Mouse (Mus musculus): ENCODE results near the gene Spa17. TPM values are rescaled to one million over a fixed set of nuclear protein-coding genes. Genes with fewer than 3 reads are reported as not detected.

Spa17 gene
- 2.3 TPM for polyA plus RNA-seq (2015; fragmentation: Illumina TruSeq; extraction: RNeasy Lipid Tissue Mini Kit (QIAGEN cat#74804); ENCODE audit: insufficient read depth, low read depth, low replicate concordance)

GRCm38 (mm10) chr9:37613182-37613910 is at the start of gene Spa17:
Gene Spa17, minus strand, starts transcription at chr9:37613722.

GRCm38 (mm10) chr9:37656931-37657481 is 43.5 kb upstream of the Spa17 start, which contains the start of gene Tbrg1:
Gene Tbrg1, minus strand, starts transcription at chr9:37657312.

GRCm38 (mm10) chr9:37554838-37555748 is 58.4 kb downstream of the Spa17 start, which contains the start of gene Siae:
Gene Siae, plus strand, starts transcription at chr9:37555698.

Other genes starting within 250 kb of the Spa17 start
- gene Hepacam, start 246.4 kb downstream of the Spa17 start, polyA plus RNA-seq (2015; fragmentation: Illumina TruSeq; extraction: RNeasy Lipid Tissue Mini Kit (QIAGEN cat#74804); ENCODE audit: insufficient read depth, low read depth, low replicate concordance): not detected
- gene Robo4, start 211.8 kb downstream of the Spa17 start, polyA plus RNA-seq (2015; fragmentation: Illumina TruSeq; extraction: RNeasy Lipid Tissue Mini Kit (QIAGEN cat#74804); ENCODE audit: insufficient read depth, low read depth, low replicate concordance): 16.8 TPM
- gene Robo3, start 180.5 kb downstream of the Spa17 start, polyA plus RNA-seq (2015; fragmentation: Illumina TruSeq; extraction: RNeasy Lipid Tissue Mini Kit (QIAGEN cat#74804); ENCODE audit: insufficient read depth, low read depth, low replicate concordance): 0.57 TPM
- 12.3 TPM for gene Msantd2, start 124.4 kb downstream of the Spa17 start, polyA plus RNA-seq (2015; fragmentation: Illumina TruSeq; extraction: RNeasy Lipid Tissue Mini Kit (QIAGEN cat#74804); ENCODE audit: insufficient read depth, low read depth, low replicate concordance)
- 45.9 TPM for gene Esam, start 85.6 kb downstream of the Spa17 start, polyA plus RNA-seq (2015; fragmentation: Illumina TruSeq; extraction: RNeasy Lipid Tissue Mini Kit (QIAGEN cat#74804); ENCODE audit: insufficient read depth, low read depth, low replicate concordance)
- 10.8 TPM for gene Vsig2, start 74.5 kb downstream of the Spa17 start, polyA plus RNA-seq (2015; fragmentation: Illumina TruSeq; extraction: RNeasy Lipid Tissue Mini Kit (QIAGEN cat#74804); ENCODE audit: insufficient read depth, low read depth, low replicate concordance)
- 3.7 TPM for gene Nrgn, start 60.8 kb downstream of the Spa17 start, polyA plus RNA-seq (2015; fragmentation: Illumina TruSeq; extraction: RNeasy Lipid Tissue Mini Kit (QIAGEN cat#74804); ENCODE audit: insufficient read depth, low read depth, low replicate concordance)
- 2.4 TPM for gene Siae, start 58.0 kb downstream of the Spa17 start, polyA plus RNA-seq (2015; fragmentation: Illumina TruSeq; extraction: RNeasy Lipid Tissue Mini Kit (QIAGEN cat#74804); ENCODE audit: insufficient read depth, low read depth, low replicate concordance)
- 28.4 TPM for gene Tbrg1, start 43.6 kb upstream of the Spa17 start, polyA plus RNA-seq (2015; fragmentation: Illumina TruSeq; extraction: RNeasy Lipid Tissue Mini Kit (QIAGEN cat#74804); ENCODE audit: insufficient read depth, low read depth, low replicate concordance)
- gene Panx3, start 55.5 kb upstream of the Spa17 start, polyA plus RNA-seq (2015; fragmentation: Illumina TruSeq; extraction: RNeasy Lipid Tissue Mini Kit (QIAGEN cat#74804); ENCODE audit: insufficient read depth, low read depth, low replicate concordance): not detected
- gene Olfr160, start 102.5 kb upstream of the Spa17 start, polyA plus RNA-seq (2015; fragmentation: Illumina TruSeq; extraction: RNeasy Lipid Tissue Mini Kit (QIAGEN cat#74804); ENCODE audit: insufficient read depth, low read depth, low replicate concordance): not detected
- not detected for gene Olfr874, start 131.4 kb upstream of the Spa17 start, polyA plus RNA-seq (2015; fragmentation: Illumina TruSeq; extraction: RNeasy Lipid Tissue Mini Kit (QIAGEN cat#74804); ENCODE audit: insufficient read depth, low read depth, low replicate concordance)
- not detected for gene Olfr875, start 158.1 kb upstream of the Spa17 start, polyA plus RNA-seq (2015; fragmentation: Illumina TruSeq; extraction: RNeasy Lipid Tissue Mini Kit (QIAGEN cat#74804); ENCODE audit: insufficient read depth, low read depth, low replicate concordance)
- gene Olfr876, start 189.3 kb upstream of the Spa17 start, polyA plus RNA-seq (2015; fragmentation: Illumina TruSeq; extraction: RNeasy Lipid Tissue Mini Kit (QIAGEN cat#74804); ENCODE audit: insufficient read depth, low read depth, low replicate concordance): not detected
- gene Olfr877, start 240.5 kb upstream of the Spa17 start, polyA plus RNA-seq (2015; fragmentation: Illumina TruSeq; extraction: RNeasy Lipid Tissue Mini Kit (QIAGEN cat#74804); ENCODE audit: insufficient read depth, low read depth, low replicate concordance): not detected

All from pancreas, adult 10 weeks (tissue).